Mouse (Mus musculus) hindbrain, embryonic 14.5 days (tissue): ENCODE measurements around the gene Nckap5l. TPM values are rescaled to one million over a fixed set of nuclear protein-coding genes. Genes with fewer than 3 reads are reported as not detected.

Experiments
- ATAC-seq: fragments of 200-750 bp; cut with Nextera tagmentation; 2 replicates; pipeline ENCODE4 v1.8.0; 2017; ENCODE audit warnings: moderate number of reproducible peaks, mild to moderate bottlenecking, moderate TSS enrichment, moderate library complexity; ENCODE audit not compliant: low FRiP score
- DNase-seq: peaks from one replicate; pipeline ENCODE4 v3.0.0-alpha.2; 2015; ENCODE audit warnings: low spot score
- H3K27ac ChIP-seq: fragments of 300-500 bp; sonication (generic); 2 replicates; pipeline ENCODE4 v1.5.1; 2014; ENCODE audit warnings: mild to moderate bottlenecking, moderate library complexity
- H3K27me3 ChIP-seq: fragments of 300-500 bp; sonication (generic); 2 replicates; pipeline ENCODE4 v1.6.1; 2014; ENCODE audit warnings: mild to moderate bottlenecking, low read length, mixed read lengths; ENCODE audit not compliant: control insufficient read depth, insufficient read depth
- H3K36me3 ChIP-seq: fragments of 300-500 bp; sonication (generic); replicated peaks from 2 replicates; pipeline ENCODE4 v1.6.1; 2014; ENCODE audit not compliant: control insufficient read depth, insufficient read depth
- H3K4me1 ChIP-seq: fragments of 300-500 bp; sonication (generic); replicated peaks from 2 replicates; pipeline ENCODE4 v1.6.1; 2014; ENCODE audit warnings: antibody characterized with exemption, low read length, mixed read lengths; ENCODE audit not compliant: control insufficient read depth, insufficient read depth
- H3K4me2 ChIP-seq: fragments of 300-500 bp; sonication (generic); replicated peaks from 2 replicates; pipeline ENCODE4 v1.6.1; 2014; ENCODE audit warnings: mild to moderate bottlenecking, moderate library complexity
- H3K4me3 ChIP-seq: fragments of 300-500 bp; sonication (generic); replicated peaks from 2 replicates; pipeline ENCODE4 v1.5.1; 2014; ENCODE audit warnings: mild to moderate bottlenecking, low read length
- H3K9ac ChIP-seq: fragments of 300-500 bp; sonication (generic); 2 replicates; pipeline ENCODE4 v1.6.1; 2014
- H3K9me3 ChIP-seq: fragments of 300-500 bp; sonication (generic); 2 replicates; pipeline ENCODE4 v1.6.1; 2016; ENCODE audit warnings: low read length; ENCODE audit not compliant: control insufficient read depth
- WGBS: fragments of 180-500 bp; shearing (Covaris S2); extraction: QIAGEN DNeasy Blood & Tissue Kit; methylation state at CpG from one replicate; pipeline ENCODE4 v1.1.7; 2014; 5-methylcytosine and 5-hydroxymethylcytosine counted together
- polyA plus RNA-seq: library from polyadenylated mRNA; unstranded; fragments of >200 nt; fragmentation: Nextera tagmentation; extraction: Ambion mirVana; gene quantifications from 2 replicates; pipeline ENCODE4 v1.2.1, GENCODE M21; 2014

Gene Nckap5l
- polyA plus RNA-seq, 1 experiment from 2014 or later, result 19.3 TPM

- Histone ChIP-seq H3K9me3 (no peaks in the 10 kb centered on the region), H3K4me2 (no peak overlapping the region), H3K9ac (no peak overlapping the region), H3K4me3 (no peak overlapping the region), H3K27ac (no peak overlapping the region), H3K4me1 (no peaks in the 10 kb centered on the region), H3K27me3 (no peaks in the 10 kb centered on the region), H3K36me3 (peaks cover 34% of the 10 kb centered on the region)
- DNase-seq (no peak), ATAC-seq (no peak)
- 61% methylated on average over 14 of the region's 14 CpGs for WGBS
These were observed 45.8 kb downstream of the Nckap5l start for GRCm38 (mm10) chr15:99411747-99412146.

DNA sequence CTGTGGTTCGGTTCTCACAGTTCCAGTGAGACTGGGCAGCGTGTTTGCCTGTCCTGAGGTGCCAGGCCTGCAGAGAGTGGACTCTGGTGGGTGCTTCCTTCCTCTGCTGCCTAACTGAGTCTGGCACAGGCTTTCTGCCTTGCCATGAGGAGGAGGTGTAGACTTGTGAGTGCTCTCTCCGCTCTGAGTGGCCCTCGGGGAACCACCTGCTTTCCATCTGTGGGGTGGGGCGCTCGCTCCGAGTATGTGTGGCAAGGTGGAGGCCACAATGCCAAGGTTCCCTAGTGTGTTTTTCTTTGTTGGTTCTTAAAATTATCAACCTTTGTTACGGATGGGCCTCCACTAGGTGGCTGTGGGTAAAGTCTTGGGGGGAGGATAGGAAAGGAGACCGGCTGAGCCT is 48.7 kb downstream of the Nckap5l start:
- no peaks in the 10 kb centered on the region for H3K4me1 ChIP-seq
- no peaks in the 10 kb centered on the region for H3K27me3 ChIP-seq
- H3K4me3 ChIP-seq, result no peak overlapping the region
- no peaks in the 10 kb centered on the region for H3K9me3 ChIP-seq
- no peak overlapping the region for H3K9ac ChIP-seq
- DNase-seq (no peak), ATAC-seq (no peak)
- WGBS, result 90% methylated on average over 9 of the region's 9 CpGs
- peaks cover 63% of the 10 kb centered on the region for H3K36me3 ChIP-seq
- no peak overlapping the region for H3K4me2 ChIP-seq
- H3K27ac ChIP-seq, result no peak overlapping the region

- 92% methylated on average over 15 of the region's 15 CpGs for WGBS
- Histone ChIP-seq H3K27ac (no peak overlapping the region), H3K9ac (no peak overlapping the region), H3K4me1 (no peaks in the 10 kb centered on the region), H3K4me2 (no peak overlapping the region), H3K9me3 (no peaks in the 10 kb centered on the region), H3K36me3 (peaks cover 80% of the 10 kb centered on the region), H3K4me3 (no peak overlapping the region), H3K27me3 (no peaks in the 10 kb centered on the region)
- DNase-seq (no peak), ATAC-seq (no peak)
These were observed 50.5 kb downstream of the Nckap5l start for GRCm38 (mm10) chr15:99406986-99407570.

DNA sequence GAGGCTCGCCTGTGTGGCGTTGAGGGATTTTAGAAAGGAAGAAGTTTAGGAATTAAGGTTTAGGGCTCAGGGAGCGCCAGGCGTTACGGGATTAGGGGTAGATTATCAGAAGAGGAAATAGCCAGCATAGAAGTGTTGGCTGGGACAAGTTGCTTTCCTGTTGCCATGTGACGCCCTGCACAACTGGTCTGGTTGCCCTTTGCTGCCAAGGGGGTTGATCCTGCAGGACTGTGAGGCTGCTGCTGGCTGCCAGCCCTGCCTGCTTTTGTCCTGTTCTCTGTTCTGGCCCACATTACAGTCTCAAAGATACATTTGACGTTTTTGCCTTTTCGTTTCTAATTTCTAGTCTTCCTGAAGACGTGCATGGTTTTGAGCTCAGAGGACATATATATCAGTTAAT is 52.4 kb downstream of the Nckap5l start:
- H3K9ac ChIP-seq, result no peak overlapping the region
- H3K27me3 ChIP-seq, result no peaks in the 10 kb centered on the region
- H3K36me3 ChIP-seq, result peaks cover 83% of the 10 kb centered on the region
- H3K27ac ChIP-seq, result no peak overlapping the region
- H3K4me1 ChIP-seq, result no peaks in the 10 kb centered on the region
- DNase-seq (no peak), ATAC-seq (no peak)
- H3K9me3 ChIP-seq, result no peaks in the 10 kb centered on the region
- WGBS, result 92% methylated on average over 9 of the region's 9 CpGs
- H3K4me2 ChIP-seq, result no peak overlapping the region
- H3K4me3 ChIP-seq, result no peak overlapping the region

DNA sequence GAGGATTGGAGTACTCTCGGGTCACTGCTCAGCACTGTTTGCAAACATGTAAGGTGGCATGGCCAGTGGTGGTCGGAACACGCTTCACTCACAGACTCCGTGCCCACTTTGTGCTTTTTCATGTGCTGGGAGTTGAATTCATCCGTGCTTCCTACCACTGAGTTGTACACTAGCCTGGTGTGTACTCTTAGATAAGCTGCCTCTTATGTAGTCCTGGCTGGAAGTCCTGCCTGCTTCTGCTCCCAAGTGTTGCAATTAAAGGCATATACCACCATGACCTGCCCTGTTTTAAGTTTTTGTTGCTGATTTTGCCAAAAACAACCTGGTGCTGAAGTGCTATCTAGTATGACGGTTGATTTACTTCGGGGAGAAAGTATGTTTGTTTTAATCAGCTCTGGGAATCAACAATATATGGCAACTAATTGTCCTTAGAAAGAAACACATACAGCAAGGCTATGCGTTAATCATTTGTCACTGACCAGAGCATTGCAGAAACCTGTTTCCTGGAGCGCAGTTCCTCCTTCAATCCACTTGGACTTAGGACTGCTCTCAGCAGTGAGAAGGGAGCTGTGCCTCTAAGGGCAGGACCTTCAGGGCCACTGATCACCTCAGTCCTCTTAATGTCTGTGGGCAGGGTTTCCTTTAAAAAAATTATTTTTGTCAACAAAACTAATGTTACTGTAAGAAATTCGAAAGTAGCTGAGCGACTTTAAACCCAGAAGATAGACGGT is 54.2 kb downstream of the Nckap5l start:
- peaks cover 66% of the 10 kb centered on the region for H3K36me3 ChIP-seq
- H3K27ac ChIP-seq, result no peak overlapping the region
- DNase-seq (no peak), ATAC-seq (no peak)
- H3K9ac ChIP-seq, result no peak overlapping the region
- H3K27me3 ChIP-seq, result no peaks in the 10 kb centered on the region
- H3K4me2 ChIP-seq, result no peak overlapping the region
- H3K9me3 ChIP-seq, result no peaks in the 10 kb centered on the region
- H3K4me1 ChIP-seq, result no peaks in the 10 kb centered on the region; the same call in 1 of the 2 replicates
- WGBS, result 95% methylated on average over 12 of the region's 12 CpGs
- H3K4me3 ChIP-seq, result no peak overlapping the region

- DNase-seq, result no peak
- no peak overlapping the region for H3K4me2 ChIP-seq
- H3K27ac ChIP-seq, result no peak overlapping the region
- no peak for ATAC-seq
- H3K36me3 ChIP-seq, result peaks cover 38% of the 10 kb centered on the region
- H3K4me1 ChIP-seq, result peaks cover 6% of the 10 kb centered on the region
- H3K9ac ChIP-seq, result no peak overlapping the region
- H3K27me3 ChIP-seq, result no peaks in the 10 kb centered on the region
- no peak overlapping the region for H3K4me3 ChIP-seq
- 92% methylated on average over 6 of the region's 6 CpGs for WGBS
- no peaks in the 10 kb centered on the region for H3K9me3 ChIP-seq
These were observed 56.9 kb downstream of the Nckap5l start for GRCm38 (mm10) chr15:99400602-99401001.

DNA sequence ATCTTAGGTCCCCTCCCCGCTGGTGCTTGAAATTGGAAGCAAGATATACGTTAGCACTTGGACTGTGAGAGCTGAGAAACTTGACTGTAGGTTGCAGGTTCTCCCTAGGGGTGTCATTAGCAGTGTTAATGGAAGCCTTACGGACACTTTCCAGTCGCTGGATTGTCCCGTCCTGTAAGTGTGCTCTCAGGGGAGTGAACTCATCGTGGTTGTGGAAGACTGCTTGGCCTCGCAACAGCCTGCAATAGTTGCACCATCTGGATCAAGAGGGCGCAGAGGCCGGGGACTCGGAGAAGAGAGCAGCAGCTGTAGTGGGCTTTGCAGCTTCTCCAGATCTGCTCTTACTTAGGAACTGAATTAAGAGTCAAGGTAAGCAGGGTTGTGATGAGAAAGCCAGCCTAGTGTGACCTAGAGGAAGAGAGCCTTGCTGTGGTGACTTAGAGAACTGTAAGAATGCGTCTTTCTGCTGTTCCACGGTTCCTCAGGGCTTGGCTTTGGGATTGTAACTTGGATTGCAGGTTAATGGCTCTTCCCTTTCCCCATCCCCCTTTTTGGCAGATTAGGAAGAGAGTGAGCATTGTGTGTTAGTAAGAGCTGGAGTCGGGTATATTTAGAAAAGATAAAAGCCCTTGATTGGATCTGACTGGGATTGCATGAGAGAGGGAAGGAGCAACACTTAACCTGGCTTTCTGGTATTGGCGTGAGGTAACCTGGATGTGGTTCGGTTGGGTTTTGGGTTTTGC is 57.9 kb downstream of the Nckap5l start:
- no peak for DNase-seq
- Histone ChIP-seq H3K9ac (no peak overlapping the region), H3K9me3 (no peaks in the 10 kb centered on the region), H3K4me1 (peaks cover 16% of the 10 kb centered on the region), H3K4me3 (no peak overlapping the region), H3K4me2 (no peak overlapping the region), H3K36me3 (peaks cover 29% of the 10 kb centered on the region), H3K27me3 (no peaks in the 10 kb centered on the region), H3K27ac (no peak overlapping the region)
- no peak for ATAC-seq
- 66% methylated on average over 15 of the region's 15 CpGs for WGBS

GRCm38 (mm10) chr15:99397622-99398021 is 59.9 kb downstream of the Nckap5l start:
- H3K27me3 ChIP-seq, result no peaks in the 10 kb centered on the region
- DNase-seq, result no peak
- H3K9ac ChIP-seq, result no peak overlapping the region
- 96% methylated on average over 2 of the region's 2 CpGs for WGBS
- no peak overlapping the region for H3K4me3 ChIP-seq
- ATAC-seq, result no peak
- H3K4me2 ChIP-seq, result no peak overlapping the region
- no peak overlapping the region for H3K27ac ChIP-seq
- H3K36me3 ChIP-seq, result peaks cover 8% of the 10 kb centered on the region
- peaks cover 25% of the 10 kb centered on the region for H3K4me1 ChIP-seq
- H3K9me3 ChIP-seq, result no peaks in the 10 kb centered on the region

DNA sequence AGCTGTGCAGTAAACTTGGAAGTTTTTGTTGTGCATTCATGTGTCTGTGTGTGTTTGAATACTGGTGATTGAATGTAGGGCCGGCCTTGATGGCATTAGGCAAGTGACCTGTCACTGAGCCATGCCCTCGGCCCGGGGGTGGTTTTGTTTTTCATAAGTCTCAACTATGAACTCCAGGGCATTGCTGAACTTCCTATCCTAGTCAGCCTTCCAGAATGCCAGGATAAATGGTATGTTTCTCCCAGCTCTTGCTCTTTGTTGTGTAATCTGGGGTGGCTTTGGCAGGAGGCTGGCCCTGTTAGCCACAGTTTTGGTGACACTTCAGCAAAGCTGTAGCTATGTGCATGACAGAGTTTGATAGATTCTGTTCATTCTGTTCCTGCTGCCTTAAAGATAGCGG is 60.7 kb downstream of the Nckap5l start:
- no peak for ATAC-seq
- H3K4me1 ChIP-seq, result peaks cover 29% of the 10 kb centered on the region
- no peak overlapping the region for H3K4me2 ChIP-seq
- no peaks in the 10 kb centered on the region for H3K27me3 ChIP-seq
- no peaks in the 10 kb centered on the region for H3K9me3 ChIP-seq
- H3K4me3 ChIP-seq, result no peak overlapping the region
- H3K9ac ChIP-seq, result no peak overlapping the region
- DNase-seq, result no peak
- peaks cover 1% of the 10 kb centered on the region; the same call in 1 of the 2 replicates for H3K36me3 ChIP-seq
- no peak overlapping the region for H3K27ac ChIP-seq
- WGBS, result 77% methylated on average over 4 of the region's 4 CpGs
